Mouse (Mus musculus) cerebellum, adult 2 months (tissue): Measurements from ENCODE around the gene Elf1.

Experiments used
- CTCF ChIP-seq: fragments of 200-500 bp; IDR thresholded peaks from 2 replicates; pipeline ENCODE4 v1.5.1; 2011; ENCODE audit warnings: low read depth, mild to moderate bottlenecking, control low read depth, low read length, moderate library complexity, borderline replicate concordance; ENCODE audit not compliant: insufficient read depth
- POLR2A ChIP-seq: fragments of 200-500 bp; IDR thresholded peaks from 2 replicates; pipeline ENCODE4 v1.6.1; 2011; ENCODE audit warnings: low read length, control low read depth, borderline replicate concordance; ENCODE audit not compliant: insufficient read depth

DNA sequence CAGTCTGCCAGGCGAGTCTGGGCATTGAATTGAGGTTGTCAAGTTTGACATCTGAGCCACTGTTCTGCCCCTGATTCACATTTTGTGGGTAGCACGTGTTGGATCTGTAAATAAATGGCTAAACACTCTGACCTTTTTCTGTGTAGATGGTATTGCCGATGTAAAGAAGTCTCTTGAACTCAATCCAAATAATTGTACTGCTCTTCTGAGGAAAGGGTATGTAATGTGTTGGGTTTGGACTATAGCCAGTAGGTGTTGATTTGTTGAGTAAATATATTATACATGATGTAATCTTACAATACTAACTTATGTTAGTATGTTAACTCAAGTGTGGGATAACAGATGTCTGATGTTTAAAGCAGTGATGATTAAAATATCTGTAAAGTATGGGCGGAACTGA, 115.6 kb downstream of the Elf1 start:
- TF ChIP-seq CTCF (no peak), POLR2A (no peak)
